ENCODE assay signal across 10 mouse cellular contexts in genomic region chr7:142458676-142459298, GRCm38 (mm10). TPM values are rescaled to one million over a fixed set of nuclear protein-coding genes. Genes with fewer than 3 reads are reported as not detected.
DNase-seq lines count a peak whose midpoint lies in the region; ATAC-seq and TF ChIP-seq lines count a peak whose summit lies in the region.
"Had no signal": no experiment of that assay in that cellular context is flagged by ENCODE, and none has a peak within 500 bp of the region (broad histone marks: within the 10 kb centered on the region; RNA-seq: fewer than 3 reads in every experiment).

No protein-coding gene starts in this region.

- no peak overlapping the region for H3K4me3 ChIP-seq in gastrocnemius, adult 2 months
- H3K4me3 ChIP-seq in lung, postnatal 0 days (ENCODE audit: low read depth, low read length) = no peak overlapping the region
- no peak overlapping the region for H3K4me3 ChIP-seq in lung, adult 2 months (replicated peaks; ENCODE audit: extremely low read depth, low read depth, low read length)
- no peak overlapping the region for H3K4me3 ChIP-seq in embryonic fibroblast, embryonic 13.5 days (ENCODE audit: insufficient read depth, low read length)
- no peak overlapping the region for H3K4me3 ChIP-seq in limb, embryonic 14.5 days (replicated peaks; ENCODE audit: low read length)
- H3K4me3 ChIP-seq in left cerebral cortex, adult 2 months = no peak overlapping the region

- H3K27me3 ChIP-seq in lung, postnatal 0 days (replicated peaks; ENCODE audit: insufficient read depth, low read length) = no peaks in the 10 kb centered on the region
- no peaks in the 10 kb centered on the region for H3K27me3 ChIP-seq in limb, embryonic 14.5 days (ENCODE audit: control insufficient read depth, insufficient read depth, low read length)

- peaks cover 10% of the 10 kb centered on the region for H3K4me1 ChIP-seq in lung, postnatal 0 days (ENCODE audit: insufficient read depth, low read depth, low read length)
- H3K4me1 ChIP-seq in lung, adult 2 months (ENCODE audit: control insufficient read depth, insufficient read depth, low read length) = peaks cover 4% of the 10 kb centered on the region; the same call in 1 of the 2 replicates
- H3K4me1 ChIP-seq in embryonic fibroblast, embryonic 13.5 days (ENCODE audit: control insufficient read depth, insufficient read depth, low read length) = peaks cover 30% of the 10 kb centered on the region
- H3K4me1 ChIP-seq in limb, embryonic 14.5 days (ENCODE audit: control insufficient read depth, insufficient read depth, low read length) = peaks cover 42% of the 10 kb centered on the region

- no peaks in the 10 kb centered on the region for H3K36me3 ChIP-seq in lung, postnatal 0 days (ENCODE audit: insufficient read depth, low read length)
- H3K36me3 ChIP-seq in limb, embryonic 14.5 days (ENCODE audit: control insufficient read depth, insufficient read depth, low read length) = no peaks in the 10 kb centered on the region

- peak; percentile 13 for DNase-seq in gastrocnemius, adult 2 months
- DNase-seq in gastrocnemius, postnatal 25 days = no peak
- no peak for DNase-seq in lung, postnatal 0 days (ENCODE audit: low spot score)
- no peak for DNase-seq in lung, adult 2 months
- DNase-seq in limb, embryonic 14.5 days (ENCODE audit: low spot score) = no peak
- no peak for DNase-seq in left cerebral cortex, adult 2 months (ENCODE audit: extremely low spot score in 1 of 2, low spot score in 2 of 2)
- DNase-seq in left cerebral cortex, postnatal 10 days (ENCODE audit: extremely low spot score in 1 of 2, low spot score in 2 of 2) = no peak
- DNase-seq: left cerebral cortex, postnatal 4 days had no signal

- no peak for TF ChIP-seq CTCF in gastrocnemius, adult 2 months (IDR thresholded peaks at IDR 0.05)
- TF ChIP-seq CTCF in lung, postnatal 0 days (IDR thresholded peaks at IDR 0.05) = no peak
- TF ChIP-seq CTCF in lung, adult 2 months (IDR thresholded peaks at IDR 0.05; ENCODE audit: insufficient read depth, low read length) = no peak
- no peak for TF ChIP-seq CTCF in embryonic fibroblast, embryonic 13.5 days (IDR thresholded peaks at IDR 0.05; ENCODE audit: borderline replicate concordance, insufficient read depth, low read length)
- TF ChIP-seq CTCF in left cerebral cortex, adult 2 months (IDR thresholded peaks at IDR 0.05) = no peak

- no peak for TF ChIP-seq EP300 in lung, postnatal 0 days (IDR thresholded peaks at IDR 0.05)

- H3K4me2 ChIP-seq in lung, postnatal 0 days (replicated peaks; ENCODE audit: low read depth, low read length) = no peak overlapping the region
- H3K4me2 ChIP-seq in limb, embryonic 14.5 days (replicated peaks; ENCODE audit: low read depth, low read length, severe bottlenecking) = no peak overlapping the region

- intact Hi-C loops in gastrocnemius, adult 2 months (cut with DNase I) = no loop called here
- intact Hi-C loops in left cerebral cortex, adult 2 months (cut with DNase I) = no loop called here
- intact Hi-C loops in left cerebral cortex, postnatal 10 days (cut with DNase I) = no loop called here

- no peak overlapping the region for H3K9ac ChIP-seq in lung, postnatal 0 days (replicated peaks; ENCODE audit: low read depth)
- H3K9ac ChIP-seq in limb, embryonic 14.5 days (ENCODE audit: low read depth, low read length, severe bottlenecking) = no peak overlapping the region

- no peaks in the 10 kb centered on the region for H3K9me3 ChIP-seq in lung, postnatal 0 days (ENCODE audit: low read length)
- no peaks in the 10 kb centered on the region for H3K9me3 ChIP-seq in limb, embryonic 14.5 days (ENCODE audit: control insufficient read depth, low read length)

- ATAC-seq in lung, postnatal 0 days = no peak
- ATAC-seq in limb, embryonic 14.5 days (ENCODE audit: low FRiP score, low read depth) = no peak

- H3K27ac ChIP-seq in gastrocnemius, adult 2 months = peak overlapping the region; percentile 93
- H3K27ac ChIP-seq in lung, postnatal 0 days (ENCODE audit: low read length) = peak overlapping the region; percentile 64
- H3K27ac ChIP-seq in embryonic fibroblast, embryonic 13.5 days (ENCODE audit: insufficient read depth, low read length) = peak overlapping the region; percentile 100
- peak overlapping the region; percentile 83 for H3K27ac ChIP-seq in limb, embryonic 14.5 days (replicated peaks; ENCODE audit: low read depth, low read length)
- no peak overlapping the region for H3K27ac ChIP-seq in left cerebral cortex, adult 2 months

- WGBS in lung, postnatal 0 days = 53% methylated on average over 5 of the region's 5 CpGs
- WGBS in lung, adult 2 months = 73% methylated on average over 5 of the region's 5 CpGs
- 81% methylated on average over 5 of the region's 5 CpGs for WGBS in limb, embryonic 14.5 days

- TF ChIP-seq POLR2A in lung, adult 2 months (IDR thresholded peaks at IDR 0.05; ENCODE audit: borderline replicate concordance, extremely low read depth, low read depth, low read length) = no peak
- TF ChIP-seq POLR2A in embryonic fibroblast, embryonic 13.5 days (IDR thresholded peaks at IDR 0.05; ENCODE audit: low read depth, low read length) = peak; percentile 2; the same call in 1 of the 2 replicates
- TF ChIP-seq POLR2A in limb, embryonic 14.5 days (IDR thresholded peaks at IDR 0.05; ENCODE audit: borderline replicate concordance, extremely low read depth, insufficient read depth, insufficient read length) = no peak

RNA-seq across cellular contexts. Expression of gene Lsp1, which starts 1.8 kb away (rescaled TPM):
- total RNA-seq in gastrocnemius, adult 2 months (2021) = 10 to 100 TPM; 25.8 to 47.3 TPM
- total RNA-seq in gastrocnemius, postnatal 25 days (2021) = 10 to 100 TPM; 43.2 to 60.3 TPM
- polyA plus RNA-seq in lung, postnatal 0 days (2015; fragmentation: Nextera tagmentation; extraction: Ambion mirVana) = 90.8 and 92.3 TPM in 2 replicates
- polyA plus RNA-seq in lung, adult 2 months (2012; rRNA removed) = 131 and 188 TPM in 2 replicates
- polyA plus RNA-seq in embryonic fibroblast, embryonic 13.5 days (2011; ENCODE audit: insufficient read length, low read depth, missing spikeins) = 114 and 159 TPM in 2 replicates
- 102 TPM in 2 replicates for polyA plus RNA-seq in limb, embryonic 14.5 days (2012; rRNA removed)
- polyA plus RNA-seq in limb, embryonic 14.5 days (2014; fragmentation: Nextera tagmentation; extraction: Ambion mirVana) = 45.8 and 48.0 TPM in 2 replicates
- 1 to 10 TPM; 3.4 to 7.1 TPM for total RNA-seq in left cerebral cortex, adult 2 months (2021)
- total RNA-seq in left cerebral cortex, postnatal 10 days (2021) = 1 to 10 TPM; 5.2 to 8.1 TPM

RNA-seq across cellular contexts. Expression of gene Tnni2, which starts 17.2 kb away (rescaled TPM):
- over 10,000 TPM; 15,929 to 19,962 TPM for total RNA-seq in gastrocnemius, adult 2 months (2021)
- total RNA-seq in gastrocnemius, postnatal 25 days (2021) = over 10,000 TPM; 16,193 to 17,938 TPM
- 1.9 and 2.1 TPM in 2 replicates for polyA plus RNA-seq in lung, postnatal 0 days (2015; fragmentation: Nextera tagmentation; extraction: Ambion mirVana)
- polyA plus RNA-seq in lung, adult 2 months (2012; rRNA removed) = 3.1 and 223 TPM in 2 replicates
- 1.1 TPM in 1 of 2 replicates, not detected in the other for polyA plus RNA-seq in embryonic fibroblast, embryonic 13.5 days (2011; ENCODE audit: insufficient read length, low read depth, missing spikeins)
- polyA plus RNA-seq in limb, embryonic 14.5 days (2012; rRNA removed) = 60.8 and 156 TPM in 2 replicates
- polyA plus RNA-seq in limb, embryonic 14.5 days (2014; fragmentation: Nextera tagmentation; extraction: Ambion mirVana) = 76.8 and 134 TPM in 2 replicates
- total RNA-seq in left cerebral cortex, adult 2 months (2021) = under 1 TPM in 1 of 2 experiments, not detected in 1; 0.50 TPM
- total RNA-seq in left cerebral cortex, postnatal 10 days (2021) = under 1 TPM in 1 of 2 experiments, not detected in 1; 0.83 TPM
- total RNA-seq: left cerebral cortex, postnatal 4 days had no signal

RNA-seq across cellular contexts. Expression of gene Syt8, which starts 24.1 kb away (rescaled TPM):
- total RNA-seq in gastrocnemius, adult 2 months (2021) = not detected
- not detected for total RNA-seq in gastrocnemius, postnatal 25 days (2021)
- 0.47 and 1.1 TPM in 2 replicates for polyA plus RNA-seq in lung, postnatal 0 days (2015; fragmentation: Nextera tagmentation; extraction: Ambion mirVana)
- 0.19 and 8.6 TPM in 2 replicates for polyA plus RNA-seq in lung, adult 2 months (2012; rRNA removed)
- polyA plus RNA-seq in embryonic fibroblast, embryonic 13.5 days (2011; ENCODE audit: insufficient read length, low read depth, missing spikeins) = 1.3 and 2.4 TPM in 2 replicates
- 4.9 and 7.3 TPM in 2 replicates for polyA plus RNA-seq in limb, embryonic 14.5 days (2012; rRNA removed)
- 1.5 and 2.0 TPM in 2 replicates for polyA plus RNA-seq in limb, embryonic 14.5 days (2014; fragmentation: Nextera tagmentation; extraction: Ambion mirVana)
- not detected for total RNA-seq in left cerebral cortex, adult 2 months (2021)
- not detected for total RNA-seq in left cerebral cortex, postnatal 10 days (2021)
- total RNA-seq: heart, postnatal 36 days; left cerebral cortex, postnatal 4 days had no signal

RNA-seq across cellular contexts. Expression of gene Tnnt3, which starts 39.8 kb away (rescaled TPM):
- over 10,000 TPM; 28,899 to 38,022 TPM for total RNA-seq in gastrocnemius, adult 2 months (2021)
- total RNA-seq in gastrocnemius, postnatal 25 days (2021) = over 10,000 TPM; 28,170 to 31,317 TPM
- 1.5 and 2.2 TPM in 2 replicates for polyA plus RNA-seq in lung, postnatal 0 days (2015; fragmentation: Nextera tagmentation; extraction: Ambion mirVana)
- 4.1 and 64.7 TPM in 2 replicates for polyA plus RNA-seq in lung, adult 2 months (2012; rRNA removed)
- 1.4 TPM in 2 replicates for polyA plus RNA-seq in embryonic fibroblast, embryonic 13.5 days (2011; ENCODE audit: insufficient read length, low read depth, missing spikeins)
- 42.5 and 114 TPM in 2 replicates for polyA plus RNA-seq in limb, embryonic 14.5 days (2012; rRNA removed)
- 101 and 183 TPM in 2 replicates for polyA plus RNA-seq in limb, embryonic 14.5 days (2014; fragmentation: Nextera tagmentation; extraction: Ambion mirVana)
- total RNA-seq in left cerebral cortex, adult 2 months (2021) = not detected
- total RNA-seq in left cerebral cortex, postnatal 10 days (2021) = not detected

Comparison
In these comparisons a context has a peak if more than half of its experiments do, and no peak if none do; other contexts are left out.
1. RNA of gene Tnni2, which starts 17.2 kb away (total RNA-seq): 15,929 to 19,962 TPM in gastrocnemius, adult 2 months and 16,193 to 17,938 TPM in gastrocnemius, postnatal 25 days; 0.83 TPM in left cerebral cortex, postnatal 10 days and 0.50 TPM in left cerebral cortex, adult 2 months; every median in the first group is over 1,000 times any median in the second.